Mouse (Mus musculus) heart, postnatal 36 days (tissue): ENCODE data around the gene Cep112. TPM values are rescaled to one million over a fixed set of nuclear protein-coding genes. Genes with fewer than 3 reads are reported as not detected.
A peak's percentile ranks its signal among the peaks of the same experiment; 100 is the strongest.

Source experiments
- DNase-seq, 2 experiments: peaks; one replicate each; pipeline ENCODE4 v3.0.0; 2021 to 2022
- intact Hi-C: fragments of 180-260 bp; cut with DNase I; formaldehyde crosslinking; loops from one replicate; pipeline ENCODE4 v1.15.1; 2025
- total RNA-seq, 2 experiments: library from RNA; stranded (reverse); gene quantifications; 2 replicates each; pipeline ENCODE4 v1.2.3; 2021

Gene Cep112
- total RNA-seq, 2 experiments from 2014 or later: 10.4 to 14.3 TPM

DNA sequence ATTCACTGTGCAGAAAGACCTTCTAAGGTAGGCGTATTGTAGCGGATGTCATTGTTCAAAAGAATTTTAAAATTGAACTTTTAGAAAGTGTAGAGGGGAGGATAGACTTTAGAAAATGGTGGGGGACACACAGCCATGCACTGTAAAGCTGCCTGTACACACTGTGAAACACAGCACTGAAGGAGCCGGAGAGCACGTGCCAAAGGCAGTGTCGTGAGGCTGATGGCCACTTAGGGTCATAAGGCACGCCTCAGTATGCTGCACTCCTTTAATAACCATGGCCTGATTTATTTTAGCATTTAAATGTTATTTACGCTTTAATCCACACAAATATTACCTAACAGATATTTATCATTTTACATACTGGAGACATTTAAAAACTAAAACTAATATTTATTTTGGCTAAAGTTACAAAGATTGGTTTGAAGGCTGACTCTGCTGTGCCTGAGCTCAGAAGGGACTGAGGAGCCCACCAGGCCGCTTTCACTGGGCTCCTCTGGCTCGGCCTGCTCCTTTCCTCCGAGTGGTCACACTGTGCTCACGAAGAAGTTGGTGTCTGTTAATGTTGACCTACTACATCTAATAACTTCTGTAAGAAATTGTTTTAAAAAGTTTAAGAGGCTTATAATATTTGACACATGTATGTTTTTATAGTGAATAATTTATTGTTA is 19.0 kb downstream of the Cep112 start:
- no peak for DNase-seq
- intact Hi-C loops: no loop called here

DNA sequence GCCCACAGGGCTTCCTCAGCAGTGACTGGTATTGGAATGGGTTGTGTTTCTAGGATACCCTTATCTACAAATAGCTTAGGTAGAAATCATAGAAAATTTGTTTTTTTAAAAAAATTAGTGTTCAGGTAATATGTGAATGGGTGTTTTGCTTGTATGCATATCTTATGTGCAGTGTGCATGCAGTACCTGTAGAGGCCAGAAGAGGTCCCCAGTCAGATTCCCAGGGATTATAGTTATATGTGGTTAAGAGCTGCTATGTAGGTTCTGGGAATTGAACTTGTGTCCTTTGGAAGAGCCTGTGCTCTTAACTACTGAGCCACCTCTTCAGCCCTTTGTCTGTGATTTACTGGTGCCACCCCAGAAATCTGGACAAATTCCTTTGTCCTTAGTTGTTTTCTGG is 22.2 kb downstream of the Cep112 start:
- intact Hi-C loops: no loop called here

DNA sequence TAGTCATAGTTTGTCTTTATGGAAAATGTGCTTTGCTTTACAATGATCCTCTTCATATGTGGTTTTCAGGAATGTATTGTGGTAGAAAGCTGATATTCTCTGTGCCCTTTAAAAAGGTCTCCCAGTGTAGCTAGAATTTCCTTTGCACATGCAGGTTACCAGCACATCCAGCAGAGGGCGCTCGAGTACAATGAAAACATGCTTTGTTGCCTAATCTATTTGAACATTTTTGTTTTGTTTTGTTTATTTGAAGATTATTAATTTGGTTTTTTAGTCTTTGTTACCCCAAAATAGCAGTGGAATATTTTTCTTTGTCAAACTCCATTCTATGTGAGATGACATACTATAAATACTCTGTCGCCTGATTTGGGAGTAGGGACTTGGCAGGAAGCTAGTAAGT is 24.8 kb downstream of the Cep112 start:
- intact Hi-C loops: loop anchor here (1.0 to 5.0 kb wide), 4 partner anchors 475 to 743 kb away; no protein-coding TSS in a partner anchor
- DNase-seq: peak; percentile 67 to 80

More for the DNA sequence above, 22.2 kb downstream of the Cep112 start:
- no peak for DNase-seq

DNA sequence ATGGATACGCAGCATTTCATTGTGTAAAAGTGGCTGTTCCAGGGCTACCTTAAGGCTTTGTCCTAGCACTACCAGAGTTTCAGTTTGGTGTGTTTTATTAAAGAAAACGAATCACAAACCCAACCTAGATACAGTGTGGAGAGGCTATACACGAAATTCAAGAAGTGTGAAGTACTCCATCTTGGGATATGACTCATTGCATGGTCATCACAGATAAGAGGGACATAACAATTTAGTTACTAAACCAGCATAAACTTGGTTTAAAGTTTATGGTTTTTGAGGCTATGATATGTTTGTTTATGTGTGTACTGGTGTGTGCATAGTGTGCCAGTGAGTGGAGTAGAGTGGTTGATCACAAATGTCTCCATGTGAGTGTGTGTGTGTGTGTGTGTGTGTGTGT is 34.6 kb downstream of the Cep112 start:
- DNase-seq: no peak
- intact Hi-C loops: no loop called here

DNA sequence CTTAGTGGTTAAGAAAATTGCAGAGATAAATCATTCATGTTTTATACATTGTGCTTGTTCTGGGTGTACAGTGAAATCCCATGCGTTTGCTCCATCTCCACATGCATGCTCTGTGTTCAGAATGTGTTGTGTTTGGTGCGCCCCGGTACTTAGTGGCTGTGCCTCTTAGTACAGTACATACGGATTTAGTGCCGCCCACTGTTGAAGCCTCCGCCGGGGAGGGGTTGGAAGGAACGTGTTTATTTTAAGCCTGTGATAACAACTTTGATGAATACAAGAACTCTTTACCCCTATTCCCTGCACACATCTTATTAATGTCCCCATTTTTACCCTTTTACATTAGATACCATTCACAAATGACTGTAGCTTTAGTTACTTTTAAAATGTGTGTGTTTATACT is 39.1 kb downstream of the Cep112 start:
- no peak for DNase-seq
- intact Hi-C loops: no loop called here

DNA sequence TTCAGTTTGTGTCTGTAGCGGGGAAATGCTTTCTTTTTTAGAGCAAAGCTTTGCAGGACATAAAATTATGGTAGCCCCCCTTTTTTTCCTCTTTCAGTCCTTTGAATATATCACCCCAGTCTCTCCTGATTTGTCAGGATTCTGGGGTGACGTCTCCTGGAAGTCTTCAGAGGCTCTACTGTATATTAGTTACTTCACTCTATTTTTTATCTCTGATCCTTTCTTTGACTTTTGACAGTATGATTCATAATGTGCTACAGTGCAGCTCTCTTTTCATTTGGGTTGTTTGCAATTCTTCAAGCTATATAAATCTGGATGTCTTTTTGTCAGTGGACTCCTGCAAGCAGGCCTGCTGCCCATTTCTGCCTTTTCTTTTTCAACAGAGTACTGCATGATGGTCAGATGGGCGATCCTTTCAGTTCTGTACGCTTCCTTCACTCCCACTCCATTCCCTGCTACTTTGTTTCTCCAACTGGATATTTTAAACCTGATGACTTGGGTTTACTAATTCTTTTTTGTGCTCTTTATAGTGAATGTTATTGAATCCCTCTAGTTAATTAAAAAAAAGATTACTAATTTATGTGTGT is 39.8 kb downstream of the Cep112 start:
- intact Hi-C loops: no loop called here
- DNase-seq: no peak

DNA sequence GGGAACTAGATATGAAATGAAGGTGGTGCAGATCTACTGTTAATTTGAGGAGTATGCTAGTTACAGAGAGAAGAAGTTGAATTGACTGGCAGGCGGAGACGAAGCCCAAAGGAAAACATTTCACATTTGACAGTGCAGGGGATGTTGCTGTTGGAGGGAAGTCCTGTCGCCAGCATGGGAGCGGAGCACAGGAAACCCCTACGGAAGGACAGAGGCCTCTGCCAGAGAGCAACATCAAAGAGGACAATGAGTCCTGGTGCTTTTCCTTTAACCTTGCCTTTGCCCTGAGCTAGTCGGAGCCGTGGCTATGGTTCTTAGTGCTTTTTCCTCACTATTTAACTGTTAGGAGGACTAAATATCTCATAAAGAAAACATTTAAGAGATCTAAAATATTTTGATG is 50.7 kb downstream of the Cep112 start:
- peak in 1 of 2 experiments; percentile 9 for DNase-seq
- intact Hi-C loops: no loop called here

DNA sequence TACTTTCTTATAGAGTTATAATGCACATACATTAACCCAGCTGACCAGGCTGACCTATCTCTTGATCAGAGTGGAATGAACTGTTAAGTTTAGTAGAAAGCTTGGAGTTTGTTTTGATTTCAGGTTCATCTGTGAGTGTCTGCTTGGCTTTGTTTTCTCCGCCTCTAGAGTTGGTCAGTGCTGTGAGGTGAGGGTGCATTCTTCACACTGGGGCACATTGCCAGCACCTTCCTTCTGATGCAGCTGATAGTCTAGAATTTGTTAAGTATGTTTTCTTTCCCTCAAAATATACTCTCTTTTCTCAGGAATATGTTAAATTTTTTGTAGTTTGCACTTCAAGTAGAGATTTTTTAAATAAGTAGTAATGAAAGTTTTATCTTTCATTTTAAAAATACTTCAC is 51.2 kb downstream of the Cep112 start:
- intact Hi-C loops: no loop called here
- no peak for DNase-seq

DNA sequence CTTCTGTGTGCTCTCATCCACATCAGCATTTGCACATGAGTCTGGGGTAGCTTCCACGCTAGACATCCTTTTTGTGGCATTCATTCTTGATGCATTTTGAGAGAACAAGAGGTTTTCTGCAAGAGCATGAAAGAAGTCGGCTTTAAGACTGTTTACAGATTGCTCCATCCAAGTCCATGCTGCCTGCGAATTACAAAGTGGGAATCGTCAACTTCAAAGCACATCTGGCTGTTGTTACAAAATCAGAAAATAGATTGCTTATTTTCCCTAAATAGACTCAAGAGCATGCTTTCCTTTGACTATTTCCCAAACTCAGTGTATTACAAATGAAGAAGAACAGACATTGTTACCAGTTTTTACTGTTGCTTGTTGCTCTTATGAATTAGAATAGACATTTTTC is 59.0 kb downstream of the Cep112 start:
- intact Hi-C loops: no loop called here
- DNase-seq: no peak

DNA sequence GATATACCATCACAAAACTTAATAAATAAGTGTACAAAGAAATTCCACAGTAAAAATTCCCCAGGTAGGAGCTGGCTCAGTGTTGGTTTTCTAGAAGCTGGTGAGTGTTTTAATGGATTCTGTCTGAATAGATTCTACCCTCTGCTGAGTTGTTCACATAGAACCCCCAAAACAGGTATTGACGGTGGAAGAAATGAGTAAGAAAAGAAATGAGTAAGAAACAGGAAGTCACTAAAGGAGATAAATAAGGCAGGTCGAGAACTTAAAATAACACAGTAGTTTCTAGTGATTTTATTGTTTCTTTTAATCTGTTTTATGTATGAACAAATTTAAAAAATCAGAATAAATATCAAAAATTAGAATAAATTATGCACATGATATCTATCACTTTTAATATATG is 63.3 kb downstream of the Cep112 start:
- intact Hi-C loops: no loop called here

DNA sequence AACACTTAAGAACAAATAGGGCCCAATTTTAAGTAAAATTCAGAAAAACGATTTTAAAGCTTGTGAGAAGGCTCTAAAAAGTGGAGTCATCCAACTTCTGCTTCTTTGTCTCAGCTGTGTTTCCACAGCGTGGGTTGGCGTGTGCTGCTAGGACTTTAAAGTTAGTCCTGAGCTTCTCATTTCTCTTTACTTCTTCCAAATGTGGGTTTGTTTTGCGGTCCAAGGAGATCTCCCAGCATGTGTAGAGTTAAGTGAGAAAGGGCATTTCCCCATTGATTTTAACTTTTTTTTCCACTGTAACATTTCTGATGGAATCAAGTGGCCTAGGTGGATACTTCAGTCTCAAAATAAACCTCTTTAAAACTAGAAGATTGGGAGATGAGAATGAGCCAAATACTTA is 64.9 kb downstream of the Cep112 start:
- intact Hi-C loops: no loop called here
- no peak for DNase-seq

More for the DNA sequence above, 63.3 kb downstream of the Cep112 start:
- no peak for DNase-seq

DNA sequence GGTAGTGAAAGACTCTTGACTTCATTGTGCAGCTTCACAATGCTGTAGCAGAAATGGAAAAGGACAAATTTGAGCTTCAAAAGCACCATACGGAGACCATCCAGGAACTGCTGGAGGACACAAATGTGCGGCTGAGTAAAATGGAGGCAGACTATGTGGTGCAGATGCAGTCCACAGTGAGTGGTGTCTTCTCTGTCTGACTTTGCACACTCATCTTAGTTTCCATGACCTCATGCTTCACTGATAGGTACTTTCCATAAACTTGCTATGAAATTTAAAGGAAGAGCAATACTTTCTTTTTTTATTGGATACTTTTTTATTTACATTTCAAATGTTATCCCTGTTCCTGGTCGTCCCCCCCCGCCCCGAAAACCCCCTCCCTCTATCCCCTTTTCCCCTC is 83.2 kb downstream of the Cep112 start:
- intact Hi-C loops: no loop called here
- no peak for DNase-seq

DNA sequence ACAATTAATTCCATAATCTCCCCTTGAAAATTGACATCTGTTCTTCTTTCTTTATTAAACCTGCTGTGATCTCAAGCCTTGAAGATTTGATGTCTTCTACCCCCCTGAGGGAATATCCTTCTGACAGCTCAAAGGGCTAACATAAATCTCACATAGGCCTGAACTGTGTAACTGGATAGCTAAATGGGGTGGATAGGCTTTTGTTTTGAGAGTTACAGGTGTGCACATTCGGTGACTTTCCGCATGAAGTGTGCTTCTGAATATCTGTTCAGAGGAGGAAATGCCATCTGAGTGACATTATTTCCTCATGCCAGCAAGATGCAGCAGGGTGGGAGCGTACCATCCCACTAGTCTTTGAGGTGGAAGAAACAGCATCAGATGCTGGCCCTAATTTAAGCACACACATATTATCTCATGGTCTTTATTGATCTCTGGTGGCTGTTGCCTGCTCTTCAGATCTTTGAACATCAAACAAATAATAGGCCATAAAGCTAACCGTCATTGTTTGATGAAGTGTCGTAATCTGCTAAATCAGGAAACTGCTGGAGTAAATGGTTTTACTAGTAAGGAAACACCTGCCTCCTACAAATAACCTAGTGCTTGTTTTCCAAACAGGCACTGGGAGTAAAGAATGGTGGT is 102.9 kb downstream of the Cep112 start:
- no peak for DNase-seq
- intact Hi-C loops: no loop called here

DNA sequence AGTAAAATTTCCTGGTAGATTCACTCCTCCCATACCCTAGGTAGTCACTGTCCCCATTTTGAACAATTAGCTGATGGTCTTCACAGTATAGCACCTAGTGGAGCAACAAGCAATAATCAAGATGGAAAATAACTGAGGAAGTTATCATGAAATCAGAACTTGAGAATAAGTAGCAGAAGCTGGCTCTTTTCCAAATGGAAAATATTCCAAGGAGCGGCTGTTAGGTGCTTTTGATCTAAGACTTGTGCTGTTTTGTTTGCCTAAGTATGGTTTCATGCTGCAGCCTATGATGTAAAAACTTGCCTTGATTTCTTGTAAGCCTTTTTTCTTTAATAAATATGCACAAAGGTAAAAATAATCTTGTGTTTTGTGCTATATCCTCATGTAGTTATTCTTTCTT is 107.9 kb downstream of the Cep112 start:
- DNase-seq: no peak
- intact Hi-C loops: no loop called here

DNA sequence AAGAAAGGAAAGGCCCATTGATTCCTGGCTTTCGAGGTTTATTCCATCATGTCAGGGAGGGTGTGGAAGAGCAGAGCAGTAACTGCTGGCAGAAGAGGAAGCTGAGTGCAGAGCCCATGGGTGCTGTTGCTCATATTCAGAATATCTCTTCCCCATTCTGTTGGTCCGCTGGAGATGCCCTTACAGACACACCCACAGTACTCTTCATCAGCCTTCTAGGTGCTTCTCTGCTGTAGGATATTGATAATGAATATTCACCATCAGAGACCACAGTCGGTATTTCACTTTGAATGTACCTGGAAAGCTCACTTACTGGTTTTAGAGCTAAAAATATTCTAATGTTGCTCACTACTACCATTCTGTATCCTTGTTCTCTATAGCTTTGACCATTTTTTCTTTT is 109.0 kb downstream of the Cep112 start:
- intact Hi-C loops: no loop called here

DNA sequence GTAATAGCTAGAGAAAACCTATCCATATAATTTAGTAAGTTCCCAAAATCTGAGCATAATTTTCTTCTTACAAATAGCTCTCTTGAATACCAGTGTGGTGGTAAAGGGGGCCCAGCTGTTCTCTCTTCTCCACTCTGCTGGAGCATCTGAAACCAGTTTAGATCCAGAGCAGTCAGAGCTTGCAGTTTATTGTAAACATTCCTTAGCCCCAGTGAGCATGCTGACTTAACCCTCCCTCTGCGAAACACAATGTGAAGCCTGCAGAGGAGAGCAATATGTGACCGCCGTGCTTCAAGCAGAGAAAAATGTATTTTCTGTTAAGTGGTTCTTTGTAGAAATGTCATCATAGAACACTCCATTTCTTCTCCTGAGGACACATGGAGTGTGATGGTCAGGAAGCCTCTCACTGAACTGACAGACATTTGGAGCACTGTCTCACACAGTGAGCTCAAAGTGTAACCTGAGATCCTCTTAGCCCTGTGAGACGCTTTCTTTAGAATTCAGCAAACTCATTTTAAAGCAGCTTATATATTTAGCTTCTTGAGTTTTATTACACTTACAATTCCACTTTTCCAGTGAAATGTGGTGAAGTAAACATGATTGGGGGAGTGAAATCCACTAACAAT is 128.1 kb downstream of the Cep112 start:
- intact Hi-C loops: no loop called here
- DNase-seq: no peak

More for the DNA sequence above, 109.0 kb downstream of the Cep112 start:
- DNase-seq: no peak

DNA sequence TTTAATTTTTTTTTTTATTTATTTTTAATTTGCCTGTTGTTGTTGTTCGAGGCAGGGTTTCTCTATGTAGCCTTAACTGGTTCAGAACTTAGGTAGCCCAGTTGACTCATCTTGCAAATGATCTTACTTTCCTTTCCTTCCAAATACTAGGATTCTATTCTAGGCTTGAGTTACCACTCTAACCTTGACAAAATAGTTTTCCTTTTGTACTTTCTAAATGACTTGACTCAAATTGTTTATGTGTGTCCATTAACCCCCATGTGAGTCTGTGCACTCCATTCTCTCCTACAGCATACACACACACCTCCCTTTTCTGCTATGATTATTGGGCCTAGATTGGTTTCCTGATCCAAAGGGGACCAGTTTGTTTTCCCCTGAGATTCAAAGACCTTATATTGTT is 128.9 kb downstream of the Cep112 start:
- intact Hi-C loops: no loop called here
- DNase-seq: no peak

DNA sequence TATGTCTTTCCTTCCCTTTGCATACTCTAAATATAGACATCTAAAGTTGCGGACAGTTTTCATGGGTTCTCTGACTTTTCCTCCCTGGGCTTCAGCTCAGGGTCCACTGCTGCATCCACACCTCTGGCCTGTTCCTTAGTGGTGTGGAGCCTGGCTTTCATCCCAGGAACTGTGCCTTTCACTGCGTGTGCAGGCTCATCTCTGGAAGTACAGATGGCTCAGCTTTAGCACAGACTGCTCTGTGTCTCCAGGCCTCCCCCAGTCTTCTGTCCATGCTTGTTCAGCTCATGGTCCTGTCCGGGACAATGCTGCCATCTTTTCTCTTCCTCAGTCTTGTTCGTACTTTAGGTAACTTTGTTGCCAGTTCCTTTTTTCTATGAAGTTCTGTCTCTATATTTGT is 133.6 kb downstream of the Cep112 start:
- DNase-seq: no peak
- intact Hi-C loops: no loop called here

DNA sequence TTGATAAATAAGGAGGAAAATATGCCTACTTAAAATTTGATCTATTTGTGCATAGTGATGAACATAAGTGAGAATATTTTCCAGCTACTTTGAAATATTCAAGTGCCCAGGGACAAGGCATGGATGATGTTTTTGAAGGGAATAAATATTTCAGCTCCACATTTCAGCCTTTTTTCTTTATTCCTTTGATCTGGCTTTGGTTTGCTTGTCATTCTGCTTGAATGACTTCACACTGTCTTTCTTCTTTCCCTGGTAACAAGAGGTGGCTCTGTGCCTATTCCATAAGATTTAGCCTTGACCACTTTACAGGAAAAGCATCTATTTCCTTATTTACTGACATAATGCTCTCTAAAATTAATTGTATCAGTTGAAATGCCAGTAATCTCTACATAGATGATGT is 134.5 kb downstream of the Cep112 start:
- intact Hi-C loops: no loop called here
- DNase-seq: no peak

DNA sequence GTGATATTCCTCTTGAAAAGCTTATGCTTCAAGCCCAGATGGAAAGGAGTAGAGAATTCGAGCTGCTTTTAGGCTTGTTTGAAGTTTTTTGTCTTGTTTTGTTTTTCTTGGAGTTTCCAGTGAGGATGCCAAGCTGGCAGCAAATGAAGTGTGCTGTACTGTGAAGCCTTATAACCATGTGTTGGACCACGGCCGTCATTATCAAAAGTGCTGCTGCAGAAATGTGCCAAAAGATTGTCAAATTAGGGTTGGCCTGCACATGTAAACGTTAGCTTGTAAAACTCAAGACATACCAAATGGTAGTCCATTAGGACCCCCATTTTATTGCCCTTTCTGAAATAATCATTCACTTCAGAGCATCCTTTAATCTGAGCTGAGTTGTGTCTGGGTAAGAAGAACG is 137.1 kb downstream of the Cep112 start:
- DNase-seq: no peak
- intact Hi-C loops: no loop called here

DNA sequence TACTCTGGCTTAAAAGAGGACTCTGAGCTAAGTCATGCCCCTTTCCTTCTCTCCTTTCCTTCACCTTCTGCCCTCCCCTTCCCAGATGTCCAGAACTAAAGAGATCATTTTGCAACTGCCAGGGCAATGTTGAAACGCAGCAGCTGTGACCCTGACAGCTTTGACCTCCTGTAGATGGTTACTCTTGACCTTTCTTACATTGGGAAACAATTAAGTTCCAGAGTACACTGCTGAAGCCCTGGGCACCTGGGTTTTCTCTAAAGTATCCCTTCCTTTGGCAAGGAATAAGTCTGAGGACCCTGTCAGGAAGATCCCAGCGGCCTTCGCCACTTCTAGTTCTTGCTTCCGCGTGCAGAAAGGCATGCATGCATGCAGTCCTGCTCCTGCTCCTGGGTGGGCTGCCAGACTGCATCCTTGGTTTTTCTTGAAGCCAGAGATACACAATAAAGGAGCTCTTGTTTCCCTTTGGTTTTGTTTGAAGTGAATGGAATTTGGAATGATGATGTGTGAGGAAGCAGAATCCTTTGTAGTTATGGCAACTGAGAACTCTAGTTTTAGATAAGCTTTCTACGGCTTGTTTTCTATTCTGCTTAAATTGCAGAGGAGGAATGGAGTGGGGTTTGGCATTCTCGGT is 161.7 kb downstream of the Cep112 start:
- no peak for DNase-seq
- intact Hi-C loops: no loop called here
